Mouse (Mus musculus) heart, adult 2 months (tissue): ENCODE results near the gene Chkb. TPM values are rescaled to one million over a fixed set of nuclear protein-coding genes. Genes with fewer than 3 reads are reported as not detected.

Source experiments
- DNase-seq, 2 experiments: peaks; one replicate each; pipeline ENCODE4 v3.0.0; 2021
- H3K27ac ChIP-seq: fragments of 200-600 bp; 2 replicates; pipeline ENCODE4 v1.8.1; 2022
- H3K27me3 ChIP-seq: fragments of 200-500 bp; 2 replicates; pipeline ENCODE4 v1.6.1; 2012; ENCODE audit warnings: mild to moderate bottlenecking, low read length, inconsistent platforms, mixed read lengths; ENCODE audit not compliant: control insufficient read depth, insufficient read depth
- H3K36me3 ChIP-seq: fragments of 200-500 bp; 2 replicates; pipeline ENCODE4 v1.6.1; 2012; ENCODE audit warnings: low read length, inconsistent platforms; ENCODE audit not compliant: control insufficient read depth, insufficient read depth
- H3K4me1 ChIP-seq: fragments of 200-500 bp; 2 replicates; pipeline ENCODE4 v1.6.1; 2011; ENCODE audit warnings: low read length; ENCODE audit not compliant: control insufficient read depth, insufficient read depth
- H3K4me3 ChIP-seq: fragments of 200-600 bp; 2 replicates; pipeline ENCODE4 v1.8.1; 2022
- H3K79me2 ChIP-seq: fragments of 200-500 bp; replicated peaks from 2 replicates; pipeline ENCODE4 v1.6.1; 2012; ENCODE audit warnings: mild to moderate bottlenecking, inconsistent platforms, low read length, moderate library complexity, mixed read lengths; ENCODE audit not compliant: control insufficient read depth, insufficient read depth
- H3K9ac ChIP-seq: fragments of 200-500 bp; 2 replicates; pipeline ENCODE4 v1.6.1; 2012; ENCODE audit warnings: low read depth, mild to moderate bottlenecking, control low read depth, inconsistent platforms, low read length, mixed read lengths
- CTCF ChIP-seq: fragments of 200-600 bp; IDR thresholded peaks from 2 replicates; pipeline ENCODE4 v1.8.1; 2022; ENCODE audit warnings: antibody characterized with exemption, mild to moderate bottlenecking, moderate library complexity
- EP300 ChIP-seq: fragments of 200-500 bp; IDR thresholded peaks from 2 replicates; pipeline ENCODE4 v1.6.1; 2011; ENCODE audit warnings: low read depth, low read length, control low read depth; ENCODE audit not compliant: insufficient read depth
- POLR2A ChIP-seq: fragments of 200-500 bp; IDR thresholded peaks from 2 replicates; pipeline ENCODE4 v1.6.1; 2011; ENCODE audit warnings: mild to moderate bottlenecking, low read depth, low read length, control low read depth; ENCODE audit not compliant: insufficient read depth
- WGBS: fragments of 180-500 bp; shearing (Covaris S2); methylation state at CpG from one replicate; pipeline ENCODE4 v1.1.7; 2018; 5-methylcytosine and 5-hydroxymethylcytosine counted together
- intact Hi-C: fragments of 180-260 bp; cut with DNase I; formaldehyde crosslinking; loops from one replicate; pipeline ENCODE4 v1.15.1; 2025
- polyA plus RNA-seq: library from polyadenylated mRNA; depleted of rRNA; stranded (reverse); fragments of >200 nt; gene quantifications from 2 replicates; pipeline ENCODE4 v1.2.3, GENCODE M21; 2012
- total RNA-seq, 2 experiments: library from RNA; stranded (reverse); gene quantifications; 2 replicates each; pipeline ENCODE4 v1.2.3; 2021

Gene Chkb
- total and polyA plus RNA-seq, 3 experiments: 46.8 to 81.3 (median 48.2) TPM

- H3K4me3 ChIP-seq: no peak overlapping the region
- WGBS: 71% methylated on average over 10 of the region's 10 CpGs
- no peaks in the 10 kb centered on the region for H3K27me3 ChIP-seq
- peaks cover 3% of the 10 kb centered on the region for H3K4me1 ChIP-seq
- H3K79me2 ChIP-seq: no peaks in the 10 kb centered on the region
- TF ChIP-seq POLR2A (no peak), CTCF (no peak)
- DNase-seq: no peak
- intact Hi-C loops: no loop called here
- no peak overlapping the region for H3K9ac ChIP-seq
- no peaks in the 10 kb centered on the region for H3K36me3 ChIP-seq
- H3K27ac ChIP-seq: no peak overlapping the region
Observed at GRCm38 (mm10) chr15:89404831-89405623, 24.7 kb downstream of the Chkb start.

- H3K27me3 ChIP-seq: no peaks in the 10 kb centered on the region
- 93% methylated on average over 1 of the region's 1 CpGs for WGBS
- H3K36me3 ChIP-seq: no peaks in the 10 kb centered on the region
- H3K4me3 ChIP-seq: no peak overlapping the region
- no peak overlapping the region for H3K9ac ChIP-seq
- no peak overlapping the region for H3K27ac ChIP-seq
- no peaks in the 10 kb centered on the region for H3K79me2 ChIP-seq
- intact Hi-C loops: no loop called here
- no peak for DNase-seq
- H3K4me1 ChIP-seq: peaks cover 3% of the 10 kb centered on the region
- TF ChIP-seq POLR2A: no peak
- TF ChIP-seq CTCF: no peak
- TF ChIP-seq EP300: no peak
Observed at GRCm38 (mm10) chr15:89402471-89402870, 27.2 kb downstream of the Chkb start.

DNA sequence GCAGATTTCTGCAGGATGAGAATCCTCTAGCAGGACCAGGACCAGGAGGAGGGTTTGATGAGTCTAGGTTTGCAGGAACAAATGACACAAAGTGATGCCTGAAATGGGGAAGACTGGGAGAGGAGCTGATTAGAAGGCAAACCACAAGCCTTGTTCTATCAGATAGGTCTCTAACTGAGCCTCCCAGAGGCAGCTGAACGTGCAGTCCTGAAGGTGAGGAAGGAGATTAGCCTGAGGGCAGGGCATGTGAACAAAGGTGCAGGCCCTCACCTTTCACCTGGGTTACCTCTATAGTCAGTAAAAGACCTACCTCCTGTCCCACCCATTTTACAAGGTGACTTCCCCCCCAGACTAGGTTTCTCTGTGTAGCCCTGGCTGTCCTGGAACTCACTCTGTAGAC lies 30.0 kb downstream of the Chkb start:
- WGBS: 68% methylated on average over 1 of the region's 1 CpGs
- Histone ChIP-seq H3K4me3 (no peak overlapping the region), H3K27me3 (no peaks in the 10 kb centered on the region)

DNA sequence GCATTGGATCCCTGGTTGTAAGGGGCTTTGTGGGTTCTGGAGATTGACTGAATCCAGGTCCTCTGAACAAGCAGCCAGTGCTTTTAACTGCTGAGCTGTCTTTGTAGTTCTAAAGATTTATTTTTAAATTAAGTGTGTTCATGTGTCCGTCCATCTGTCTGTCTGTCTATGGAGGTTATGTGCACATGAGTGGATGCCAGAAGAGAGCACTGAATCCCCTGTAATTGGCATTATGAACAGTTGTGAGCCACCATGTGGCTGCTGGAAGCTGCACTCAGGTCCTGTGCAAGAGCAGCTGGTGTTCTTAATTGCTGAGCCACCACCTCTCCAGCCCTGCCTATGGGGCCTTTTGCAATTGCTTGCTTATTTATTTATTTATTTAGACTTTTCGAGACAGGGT lies 31.6 kb downstream of the Chkb start:
- no peaks in the 10 kb centered on the region for H3K36me3 ChIP-seq
- DNase-seq: no peak

More for the DNA sequence above, 30.0 kb downstream of the Chkb start:
- TF ChIP-seq CTCF (no peak), EP300 (no peak), POLR2A (no peak)
- no peak for DNase-seq
- Histone ChIP-seq H3K79me2 (no peaks in the 10 kb centered on the region), H3K36me3 (no peaks in the 10 kb centered on the region), H3K27ac (no peak overlapping the region), H3K9ac (no peak overlapping the region), H3K4me1 (peaks cover 3% of the 10 kb centered on the region)
- intact Hi-C loops: no loop called here

DNA sequence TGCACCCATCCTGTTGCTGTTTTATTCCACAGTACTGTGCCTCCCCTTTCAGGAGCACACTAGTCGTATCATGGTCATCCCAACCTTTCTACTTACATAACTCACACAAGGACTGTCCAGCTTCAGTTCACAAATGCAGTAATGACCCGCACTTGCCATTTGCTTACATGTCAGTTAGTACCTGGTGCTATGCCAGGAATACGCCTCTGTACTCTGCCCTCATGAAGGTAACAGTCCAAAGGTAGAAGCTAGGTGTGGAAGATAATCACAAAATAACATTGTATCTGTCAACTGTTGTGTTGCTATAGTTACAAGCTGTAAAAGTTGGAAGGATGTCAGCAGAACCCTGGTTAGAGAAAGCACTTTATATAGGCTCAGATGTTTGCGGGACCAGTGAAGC lies 32.8 kb downstream of the Chkb start:
- Histone ChIP-seq H3K79me2 (no peaks in the 10 kb centered on the region), H3K4me1 (peaks cover 3% of the 10 kb centered on the region), H3K9ac (no peak overlapping the region), H3K27ac (no peak overlapping the region), H3K36me3 (no peaks in the 10 kb centered on the region), H3K4me3 (no peak overlapping the region), H3K27me3 (no peaks in the 10 kb centered on the region)
- TF ChIP-seq EP300: no peak
- intact Hi-C loops: no loop called here
- WGBS: 86% methylated on average over 4 of the region's 4 CpGs
- DNase-seq: no peak

More for the DNA sequence above, 31.6 kb downstream of the Chkb start:
- 86% methylated on average over 2 of the region's 2 CpGs for WGBS
- Histone ChIP-seq H3K4me1 (peaks cover 3% of the 10 kb centered on the region), H3K27me3 (no peaks in the 10 kb centered on the region), H3K79me2 (no peaks in the 10 kb centered on the region), H3K4me3 (no peak overlapping the region), H3K27ac (no peak overlapping the region), H3K9ac (no peak overlapping the region)
- TF ChIP-seq EP300 (no peak), CTCF (no peak), POLR2A (no peak)
- intact Hi-C loops: no loop called here

DNA sequence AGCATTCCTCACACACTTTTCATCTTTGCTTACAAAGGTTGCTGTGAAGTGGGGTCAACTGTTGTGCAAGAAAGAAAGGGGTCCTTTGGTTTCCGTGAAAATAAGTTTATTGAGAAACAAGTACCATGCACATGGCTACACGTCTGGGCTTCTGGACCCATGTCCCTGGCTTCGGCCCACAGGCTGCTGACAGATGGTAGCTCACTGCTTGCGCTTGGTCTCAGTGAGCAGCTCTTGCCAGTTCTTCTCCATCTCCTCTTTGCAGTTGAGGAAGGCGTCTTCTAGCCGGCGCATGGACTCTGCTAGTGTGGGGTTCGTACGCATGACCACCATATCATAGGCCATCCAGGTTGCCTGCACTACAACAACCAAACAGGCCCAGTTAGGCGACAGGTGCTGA lies 39.6 kb downstream of the Chkb start:
- Histone ChIP-seq H3K79me2 (no peaks in the 10 kb centered on the region), H3K4me1 (no peaks in the 10 kb centered on the region), H3K9ac (no peak overlapping the region), H3K27me3 (no peaks in the 10 kb centered on the region; the same call in 1 of the 2 replicates), H3K36me3 (no peaks in the 10 kb centered on the region), H3K27ac (no peak overlapping the region), H3K4me3 (no peak overlapping the region)
- WGBS: 94% methylated on average over 10 of the region's 10 CpGs
- intact Hi-C loops: no loop called here
- TF ChIP-seq EP300 (no peak), CTCF (no peak), POLR2A (no peak)
- no peak for DNase-seq
